Mouse (Mus musculus): ENCODE results near the gene Pphln1.

Pphln1 gene

GRCm38 (mm10) chr15:93422537-93422936, 24.4 kb downstream of the Pphln1 start:
- in situ Hi-C loops (cut with MboI; ENCODE audit: low sequenced_read_pairs): no loop called here

- in situ Hi-C loops (cut with MboI; ENCODE audit: low sequenced_read_pairs): loop anchor here (10.0 to 25.0 kb wide), 2 partner anchors 169 to 778 kb away; no protein-coding TSS in a partner anchor
Observed at GRCm38 (mm10) chr15:93433811-93434210, 35.7 kb downstream of the Pphln1 start.

GRCm38 (mm10) chr15:93435998-93436397, 37.8 kb downstream of the Pphln1 start:
- in situ Hi-C loops (cut with MboI; ENCODE audit: low sequenced_read_pairs): loop anchor here (10.0 to 25.0 kb wide), 2 partner anchors 171 to 776 kb away; no protein-coding TSS in a partner anchor

- in situ Hi-C loops (cut with MboI; ENCODE audit: low sequenced_read_pairs): loop anchor here (10.0 to 25.0 kb wide), 2 partner anchors 174 to 774 kb away; no protein-coding TSS in a partner anchor
Observed at GRCm38 (mm10) chr15:93438663-93439062, 40.5 kb downstream of the Pphln1 start.

- in situ Hi-C loops (cut with MboI; ENCODE audit: low sequenced_read_pairs): loop anchor here (25.0 kb wide), 1 partner anchor 770 kb away; no protein-coding TSS in a partner anchor
Observed at GRCm38 (mm10) chr15:93442271-93442670, 44.1 kb downstream of the Pphln1 start.

- in situ Hi-C loops (cut with MboI; ENCODE audit: low sequenced_read_pairs): loop anchor here (25.0 kb wide), 1 partner anchor 769 kb away; no protein-coding TSS in a partner anchor
Observed at GRCm38 (mm10) chr15:93443676-93444075, 45.5 kb downstream of the Pphln1 start.

GRCm38 (mm10) chr15:93448862-93449261, 50.7 kb downstream of the Pphln1 start:
- in situ Hi-C loops (cut with MboI; ENCODE audit: low sequenced_read_pairs): loop anchor here (25.0 kb wide), 1 partner anchor 763 kb away; no protein-coding TSS in a partner anchor

GRCm38 (mm10) chr15:93453296-93453695, 55.1 kb downstream of the Pphln1 start:
- in situ Hi-C loops (cut with MboI; ENCODE audit: low sequenced_read_pairs): no loop called here

GRCm38 (mm10) chr15:93456005-93456404, 57.9 kb downstream of the Pphln1 start:
- in situ Hi-C loops (cut with MboI; ENCODE audit: low sequenced_read_pairs): no loop called here

- in situ Hi-C loops (cut with MboI; ENCODE audit: low sequenced_read_pairs): no loop called here
Observed at GRCm38 (mm10) chr15:93459422-93459821, 61.3 kb downstream of the Pphln1 start.

GRCm38 (mm10) chr15:93461066-93461465, 62.9 kb downstream of the Pphln1 start:
- in situ Hi-C loops (cut with MboI; ENCODE audit: low sequenced_read_pairs): no loop called here

GRCm38 (mm10) chr15:93471651-93472050, 73.5 kb downstream of the Pphln1 start:
- in situ Hi-C loops (cut with MboI; ENCODE audit: low sequenced_read_pairs): no loop called here

GRCm38 (mm10) chr15:93472089-93472488, 73.9 kb downstream of the Pphln1 start:
- in situ Hi-C loops (cut with MboI; ENCODE audit: low sequenced_read_pairs): no loop called here

- in situ Hi-C loops (cut with MboI; ENCODE audit: low sequenced_read_pairs): no loop called here
Observed at GRCm38 (mm10) chr15:93474277-93474676, 76.1 kb downstream of the Pphln1 start.

GRCm38 (mm10) chr15:93475688-93476087, 77.5 kb downstream of the Pphln1 start:
- in situ Hi-C loops (cut with MboI; ENCODE audit: low sequenced_read_pairs): no loop called here

- in situ Hi-C loops (cut with MboI; ENCODE audit: low sequenced_read_pairs): no loop called here
Observed at GRCm38 (mm10) chr15:93477729-93478128, 79.6 kb downstream of the Pphln1 start.

GRCm38 (mm10) chr15:93478676-93479075, 80.5 kb downstream of the Pphln1 start:
- in situ Hi-C loops (cut with MboI; ENCODE audit: low sequenced_read_pairs): no loop called here

GRCm38 (mm10) chr15:93479445-93479844, 81.3 kb downstream of the Pphln1 start:
- in situ Hi-C loops (cut with MboI; ENCODE audit: low sequenced_read_pairs): no loop called here

- in situ Hi-C loops (cut with MboI; ENCODE audit: low sequenced_read_pairs): no loop called here
Observed at GRCm38 (mm10) chr15:93481112-93481511, 83.0 kb downstream of the Pphln1 start.

GRCm38 (mm10) chr15:93484261-93484710, 86.1 kb downstream of the Pphln1 start:
- in situ Hi-C loops (cut with MboI; ENCODE audit: low sequenced_read_pairs): no loop called here

GRCm38 (mm10) chr15:93485252-93485651, 87.1 kb downstream of the Pphln1 start:
- in situ Hi-C loops (cut with MboI; ENCODE audit: low sequenced_read_pairs): no loop called here

GRCm38 (mm10) chr15:93486066-93486465, 87.9 kb downstream of the Pphln1 start:
- in situ Hi-C loops (cut with MboI; ENCODE audit: low sequenced_read_pairs): no loop called here

- in situ Hi-C loops (cut with MboI; ENCODE audit: low sequenced_read_pairs): no loop called here
Observed at GRCm38 (mm10) chr15:93489597-93489996, 91.4 kb downstream of the Pphln1 start.

All from CH12F3 (cell line).